Mouse (Mus musculus) embryo, embryonic 11.5 days (tissue): ENCODE results near the gene Prdm8.

ENCODE experiments used
- DNase-seq: peaks from one replicate; pipeline ENCODE4 v3.0.0-alpha.2; 2012; ENCODE audit warnings: low read depth, low spot score

Gene Prdm8

DNA sequence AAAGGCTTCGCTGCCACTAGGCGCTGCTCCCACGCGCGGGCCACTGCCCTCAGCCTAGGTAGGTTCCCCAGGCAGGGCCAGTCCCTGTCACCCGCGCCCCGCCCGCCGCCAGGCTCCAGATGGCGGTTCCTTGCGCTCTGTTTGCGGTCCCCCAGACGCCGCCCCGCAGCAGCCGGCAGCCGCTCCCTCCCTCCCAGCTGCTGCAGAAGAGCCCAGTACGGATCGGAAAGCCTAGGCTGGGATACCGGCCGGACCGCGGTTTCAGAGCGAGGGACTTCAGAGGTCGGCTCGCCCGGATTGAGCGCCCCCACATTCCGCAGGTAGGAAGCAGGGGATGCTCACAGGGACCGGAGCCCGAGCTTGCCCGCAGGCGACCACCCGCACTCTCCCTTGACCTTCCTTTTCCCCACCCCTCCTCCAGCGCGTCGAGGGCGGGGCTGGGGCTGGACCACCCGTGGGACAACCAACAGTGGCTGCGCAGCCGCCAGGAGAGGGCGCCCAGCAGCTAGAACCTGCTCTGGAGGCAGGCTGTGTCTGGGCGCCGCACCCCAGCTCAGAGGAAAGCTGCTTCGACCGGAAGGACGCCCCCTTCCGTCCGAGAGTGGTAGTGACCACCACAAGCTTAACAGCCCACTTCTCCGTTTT lies at the start of gene Prdm8:
Prdm8 (plus strand) TSS at position 19 of the 645 bp plus-strand sequence.
- DNase-seq = peak; percentile 85

- no peak for DNase-seq
These were observed 39.9 kb upstream of the Prdm8 start for GRCm38 (mm10) chr5:98127074-98127473.

DNA sequence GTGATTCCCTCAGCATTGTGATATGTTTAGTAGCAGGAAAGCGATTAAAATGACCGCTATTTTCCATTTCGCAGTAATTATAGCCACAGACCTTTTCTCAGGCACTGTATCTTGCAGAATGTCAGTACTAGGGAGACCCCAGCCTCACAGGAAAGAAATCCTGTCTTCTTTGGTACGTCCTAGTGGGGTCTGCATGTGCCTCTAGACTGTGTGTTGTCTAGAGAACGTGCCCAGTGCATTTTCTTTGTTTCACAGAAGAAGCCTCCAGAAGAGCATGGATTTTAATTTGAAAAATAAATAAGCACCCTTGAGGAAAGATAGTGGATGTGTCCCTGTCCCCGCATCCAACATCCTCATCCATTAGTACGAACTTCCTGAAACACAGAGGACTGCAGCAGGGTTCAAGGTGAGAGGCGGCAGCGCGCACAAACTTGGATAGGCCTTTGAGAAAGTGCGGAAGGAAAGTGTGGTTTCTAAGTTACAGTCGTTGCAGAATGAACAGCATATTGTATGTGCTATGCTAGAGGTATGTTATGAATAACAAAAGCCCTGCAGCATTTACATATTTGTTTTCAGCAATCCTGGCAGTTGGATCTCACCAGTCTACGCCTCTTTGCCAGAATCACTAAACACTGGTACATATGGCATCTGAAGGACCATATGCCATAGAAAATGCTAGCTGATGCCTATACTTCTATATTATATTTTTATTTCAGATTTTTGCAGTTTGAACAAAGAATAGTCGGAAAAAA lies 28.3 kb upstream of the Prdm8 start:
- no peak for DNase-seq

DNA sequence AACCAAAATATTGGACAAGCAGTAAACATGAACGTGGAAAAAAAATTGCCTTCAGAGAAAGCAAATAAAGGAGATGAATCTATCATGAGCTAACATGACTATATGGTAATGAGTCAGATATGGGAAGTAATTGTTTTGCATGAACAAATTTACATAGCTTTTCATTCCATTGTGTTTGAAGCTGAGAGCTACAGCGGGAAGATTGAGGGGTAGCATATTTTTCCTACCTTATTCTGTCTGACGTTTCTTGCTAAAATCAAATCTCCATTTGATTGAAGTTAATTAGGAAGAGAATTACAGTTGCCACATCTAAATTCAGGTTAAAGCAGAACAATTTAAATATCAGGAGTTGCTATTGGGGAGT lies 27.7 kb upstream of the Prdm8 start:
- DNase-seq = no peak

- DNase-seq = no peak
These were observed 20.1 kb upstream of the Prdm8 start for GRCm38 (mm10) chr5:98146895-98147294.

DNA sequence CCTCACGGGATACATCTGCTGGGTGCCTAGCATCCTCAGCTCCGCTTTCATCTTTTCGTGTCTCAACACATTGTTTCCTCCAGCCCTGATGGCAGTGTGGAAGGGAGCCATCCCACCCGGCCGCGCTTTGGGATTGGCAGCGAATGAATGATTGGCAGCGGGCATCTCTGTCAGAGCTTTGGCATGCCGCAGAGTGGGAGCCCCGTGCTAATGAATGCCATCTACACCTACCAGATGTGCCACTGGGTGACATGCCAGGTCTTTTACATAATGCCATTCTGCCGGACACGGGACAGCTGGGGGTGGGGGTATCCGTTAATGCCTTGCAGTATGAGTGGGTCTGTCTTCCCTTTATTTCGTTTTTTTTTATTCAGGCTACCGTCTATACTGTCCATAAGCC lies 882 bp upstream of the Prdm8 start:
- DNase-seq = no peak

GRCm38 (mm10) chr5:98168356-98169285 lies 1.6 kb downstream of the Prdm8 start:
- no peak for DNase-seq

- no peak for DNase-seq
These were observed 2.7 kb downstream of the Prdm8 start for GRCm38 (mm10) chr5:98169376-98170351.

- DNase-seq = no peak
These were observed 4.7 kb downstream of the Prdm8 start for GRCm38 (mm10) chr5:98171651-98172230.

GRCm38 (mm10) chr5:98172502-98173181 lies 5.6 kb downstream of the Prdm8 start:
- no peak for DNase-seq

- no peak for DNase-seq
These were observed 6.7 kb downstream of the Prdm8 start for GRCm38 (mm10) chr5:98173694-98174093.

- DNase-seq = no peak
These were observed 12.6 kb downstream of the Prdm8 start for GRCm38 (mm10) chr5:98179606-98180005.

- no peak for DNase-seq
These were observed 13.5 kb downstream of the Prdm8 start for GRCm38 (mm10) chr5:98180461-98180887.

GRCm38 (mm10) chr5:98180888-98181635 lies 14.1 kb downstream of the Prdm8 start:
- no peak for DNase-seq

DNA sequence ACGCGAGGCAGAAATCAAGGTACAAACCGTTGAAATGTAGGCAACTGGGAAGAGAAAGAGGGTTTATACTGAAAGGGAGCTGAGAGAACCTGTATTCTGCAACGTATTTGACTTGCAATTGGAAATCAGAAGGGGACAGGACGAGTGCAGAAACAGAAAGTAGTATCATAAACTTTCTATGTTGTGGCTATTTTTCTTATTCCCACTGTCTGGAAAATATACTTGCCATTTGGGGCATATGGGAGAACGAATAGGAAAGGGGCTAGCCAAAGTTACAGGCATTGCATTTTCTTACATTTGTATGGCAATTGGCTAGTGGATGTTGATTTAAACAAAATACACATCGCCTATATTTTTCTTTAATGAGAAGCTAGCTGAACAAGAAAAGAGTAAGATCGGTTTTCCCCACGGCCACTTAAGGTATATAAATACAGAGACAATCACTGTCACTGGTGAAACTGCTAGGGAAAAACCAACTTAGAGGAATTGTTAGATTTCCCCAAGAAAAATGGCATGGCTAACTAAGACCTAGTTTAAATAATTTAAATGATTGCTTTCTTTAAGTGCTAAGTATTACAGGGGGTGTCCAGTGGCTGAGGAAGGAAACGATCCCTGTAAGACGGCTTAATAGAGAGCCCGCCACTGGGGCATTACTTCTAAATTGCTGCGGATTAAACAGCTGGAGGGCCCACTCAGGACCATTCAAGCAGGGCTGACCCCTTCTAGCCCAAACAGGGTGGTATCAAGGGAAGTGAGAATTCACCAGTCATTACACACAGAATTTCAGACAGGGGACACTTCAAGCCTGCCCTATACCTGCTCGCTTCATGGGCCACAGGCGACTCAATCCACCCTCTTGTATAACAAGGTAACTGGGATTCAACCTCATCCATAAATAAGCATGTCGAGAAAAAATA lies 14.9 kb downstream of the Prdm8 start:
- no peak for DNase-seq

DNA sequence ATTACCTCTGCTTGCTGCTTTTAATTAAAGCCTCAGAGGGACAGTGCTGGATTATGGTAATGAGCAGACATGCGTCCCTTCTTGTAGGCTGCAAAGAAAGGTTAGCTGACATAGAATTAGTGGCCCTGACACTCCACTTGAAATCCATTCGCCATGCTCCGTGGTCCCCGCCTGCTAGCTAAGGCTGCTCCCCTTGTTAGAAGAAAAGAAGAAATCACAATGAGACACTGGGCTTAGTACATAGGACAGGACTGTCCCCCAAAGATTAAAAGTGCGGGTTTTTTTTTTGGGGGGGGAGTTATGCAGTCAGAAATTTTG lies 15.6 kb downstream of the Prdm8 start:
- DNase-seq = no peak

DNA sequence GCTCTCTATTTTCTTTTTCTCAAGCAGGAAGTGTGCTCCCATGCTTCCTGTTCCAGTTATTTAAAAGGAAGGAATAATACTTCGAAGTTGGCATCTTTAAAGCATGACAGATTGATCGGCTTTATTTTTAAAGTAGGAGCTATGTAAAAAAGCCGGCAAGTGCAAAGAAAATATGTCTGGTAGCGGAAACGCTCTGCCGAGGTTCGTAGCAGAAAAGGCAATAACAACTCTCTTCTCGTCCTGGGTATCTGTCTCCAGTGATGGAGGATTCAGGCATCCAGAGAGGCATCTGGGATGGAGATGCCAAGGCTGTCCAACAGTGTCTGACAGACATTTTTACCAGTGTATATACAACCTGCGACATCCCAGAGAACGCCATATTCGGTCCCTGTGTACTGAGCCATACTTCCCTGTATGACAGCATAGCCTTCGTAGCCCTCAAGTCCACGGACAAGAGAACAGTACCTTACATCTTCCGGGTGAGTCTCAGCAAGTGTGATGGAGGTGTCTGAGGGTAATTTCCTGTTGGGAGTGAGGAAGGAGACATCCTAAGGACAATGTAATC lies 16.1 kb downstream of the Prdm8 start:
- DNase-seq = no peak

GRCm38 (mm10) chr5:98184281-98184910 lies 17.4 kb downstream of the Prdm8 start:
- DNase-seq = no peak
